Mouse (Mus musculus): Measurements from ENCODE around the gene A530084C06Rik. TPM values are rescaled to one million over a fixed set of nuclear protein-coding genes. Genes with fewer than 3 reads are reported as not detected.

A530084C06Rik gene
- 0.06 and 0.32 TPM in 2 replicates for polyA plus RNA-seq (2012; rRNA removed; ENCODE audit: low replicate concordance)

DNA sequence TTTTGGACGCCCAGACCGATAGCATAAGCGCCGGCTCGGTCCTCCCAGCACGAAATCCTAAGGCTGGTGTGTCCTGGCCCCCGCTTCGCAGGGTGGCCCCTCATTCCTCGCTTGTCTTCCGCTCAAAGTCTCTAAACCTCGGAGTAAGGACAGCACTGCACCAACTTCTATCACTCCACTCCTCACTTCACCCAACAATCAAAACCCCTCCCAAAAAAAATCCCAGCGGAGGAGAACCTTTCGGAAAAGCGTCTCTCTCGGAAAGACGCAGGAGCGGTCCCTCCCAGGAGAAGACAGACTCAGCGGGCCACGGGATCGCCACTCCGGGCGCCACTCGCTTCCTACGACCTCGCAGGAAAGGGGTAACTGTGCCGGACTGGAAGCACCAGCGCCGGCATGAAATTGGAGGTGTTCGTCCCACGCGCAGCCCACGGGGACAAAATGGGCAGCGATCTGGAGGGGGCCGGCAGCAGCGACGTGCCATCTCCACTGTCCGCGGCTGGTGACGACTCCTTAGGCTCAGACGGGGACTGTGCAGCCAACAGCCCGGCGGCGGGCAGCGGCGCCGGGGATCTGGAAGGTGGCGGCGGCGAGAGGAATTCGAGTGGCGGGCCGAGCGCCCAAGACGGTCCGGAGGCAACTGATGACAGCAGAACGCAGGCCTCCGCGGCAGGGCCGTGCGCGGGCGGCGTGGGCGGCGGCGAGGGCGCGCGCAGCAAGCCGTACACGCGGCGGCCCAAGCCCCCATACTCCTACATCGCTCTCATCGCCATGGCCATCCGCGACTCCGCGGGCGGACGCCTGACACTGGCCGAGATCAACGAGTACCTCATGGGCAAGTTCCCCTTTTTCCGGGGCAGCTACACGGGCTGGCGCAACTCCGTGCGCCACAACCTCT is at the start of gene A530084C06Rik:
Gene A530084C06Rik (minus strand): TSS at position 813 of the 898 bp plus-strand sequence.

DNA sequence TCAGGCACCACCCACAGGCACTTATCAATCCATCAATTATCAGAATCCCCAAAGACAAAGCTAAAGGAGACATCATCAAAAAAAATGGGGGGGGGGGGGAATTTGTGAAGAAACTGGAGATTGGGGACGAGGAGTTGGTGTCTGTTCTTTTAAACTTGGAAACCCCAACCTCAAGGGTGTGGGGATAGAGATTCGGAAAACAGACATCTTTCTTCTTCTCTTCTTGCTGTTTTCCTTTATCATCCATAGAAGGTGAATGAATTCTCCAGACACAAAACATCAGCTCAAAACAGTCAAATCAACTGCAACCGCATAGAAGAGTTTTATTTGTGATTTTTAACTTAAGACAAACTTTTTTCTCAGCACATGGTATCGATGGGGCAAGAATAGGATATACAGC is 3.3 kb downstream of the A530084C06Rik start, which contains the start of gene Foxq1:
Gene Foxq1 (plus strand): TSS at position 301 of the 400 bp plus-strand sequence.

Other genes starting within 250 kb of the A530084C06Rik start
- 0.43 and 1.4 TPM in 2 replicates for gene Foxq1, start 3.2 kb downstream of the A530084C06Rik start, polyA plus RNA-seq (2012; rRNA removed; ENCODE audit: low replicate concordance)
- gene Foxf2, start 66.5 kb upstream of the A530084C06Rik start, polyA plus RNA-seq (2012; rRNA removed; ENCODE audit: low replicate concordance): 0.26 and 0.48 TPM in 2 replicates
- gene Foxc1, start 247.3 kb upstream of the A530084C06Rik start, polyA plus RNA-seq (2012; rRNA removed; ENCODE audit: low replicate concordance): 0.83 and 2.9 TPM in 2 replicates